In genomic region chr14:18428968-18429367, GRCm38 (mm10) we compare ENCODE assay signal across 4 mouse cellular contexts.
DNase-seq lines count a peak whose midpoint lies in the region.
"Not testable (repeated sequence)": the region's sequence is repeated elsewhere in the genome, so short reads cannot be mapped to it uniquely, and the experiment has no call there.

No protein-coding gene starts in this region.

- DNase-seq in ES-CJ7 (ENCODE audit: low read depth, low spot score) (peak; percentile 62), R1 (ENCODE audit: low read depth, low spot score) (peak; percentile 87), ZHBTc4 (ENCODE audit: low read depth, low spot score) (peak; percentile 80)
- DNase-seq in midbrain, embryonic 10.5 days (ENCODE audit: low spot score), result peak; percentile 11

- H3K9me3 ChIP-seq in midbrain, embryonic 10.5 days (replicated peaks), result not testable (repeated sequence)

- H3K4me3 ChIP-seq in midbrain, embryonic 10.5 days, result not testable (repeated sequence)

- not testable (repeated sequence) for H3K36me3 ChIP-seq in midbrain, embryonic 10.5 days

- 31% methylated on average over 4 of the region's 4 CpGs for WGBS in midbrain, embryonic 10.5 days

- not testable (repeated sequence) for H3K4me1 ChIP-seq in midbrain, embryonic 10.5 days

- H3K27ac ChIP-seq in midbrain, embryonic 10.5 days (replicated peaks), result not testable (repeated sequence)

- not testable (repeated sequence) for H3K27me3 ChIP-seq in midbrain, embryonic 10.5 days (ENCODE audit: low read depth, poor library complexity, severe bottlenecking)

Comparison
In these comparisons a context has a peak if more than half of its experiments do, and no peak if none do; other contexts are left out.
1. DNase-seq: peak in every context shown above with its lines; median percentile 87 in R1; 80 in ZHBTc4; 62 in ES-CJ7; 11 in midbrain, embryonic 10.5 days.